Mouse (Mus musculus): ENCODE measurements around the gene Plpp1.

Gene Plpp1

GRCm38 (mm10) chr13:112859574-112860134 is 59.1 kb downstream of the Plpp1 start:
- no peak for DNase-seq (ENCODE audit: low read depth, low spot score)

GRCm38 (mm10) chr13:112860370-112860769 is 59.8 kb downstream of the Plpp1 start:
- DNase-seq (ENCODE audit: low read depth, low spot score) = no peak

- DNase-seq (ENCODE audit: low read depth, low spot score) = no peak
Measured at GRCm38 (mm10) chr13:112860911-112861310, 60.3 kb downstream of the Plpp1 start.

GRCm38 (mm10) chr13:112861825-112862306 is 61.3 kb downstream of the Plpp1 start:
- DNase-seq (ENCODE audit: low read depth, low spot score) = peak; percentile 94

GRCm38 (mm10) chr13:112862342-112862741 is 61.8 kb downstream of the Plpp1 start:
- DNase-seq (ENCODE audit: low read depth, low spot score) = no peak

- peak; percentile 47 for DNase-seq (ENCODE audit: low read depth, low spot score)
Measured at GRCm38 (mm10) chr13:112862978-112863677, 62.5 kb downstream of the Plpp1 start.

- no peak for DNase-seq (ENCODE audit: low read depth, low spot score)
Measured at GRCm38 (mm10) chr13:112866782-112867181, 66.2 kb downstream of the Plpp1 start.

GRCm38 (mm10) chr13:112867381-112867780 is 66.8 kb downstream of the Plpp1 start:
- DNase-seq (ENCODE audit: low read depth, low spot score) = no peak

- DNase-seq (ENCODE audit: low read depth, low spot score) = no peak
Measured at GRCm38 (mm10) chr13:112870039-112870690, 69.6 kb downstream of the Plpp1 start.

- DNase-seq (ENCODE audit: low read depth, low spot score) = peak; percentile 9
Measured at GRCm38 (mm10) chr13:112871500-112872266, 71.1 kb downstream of the Plpp1 start.

GRCm38 (mm10) chr13:112887234-112887633 is 86.6 kb downstream of the Plpp1 start:
- no peak for DNase-seq (ENCODE audit: low read depth, low spot score)

GRCm38 (mm10) chr13:112902176-112902575 is 101.6 kb downstream of the Plpp1 start:
- no peak for DNase-seq (ENCODE audit: low read depth, low spot score)

- peak; percentile 67 for DNase-seq (ENCODE audit: low read depth, low spot score)
Measured at GRCm38 (mm10) chr13:112909663-112910062, 109.1 kb downstream of the Plpp1 start.

- DNase-seq (ENCODE audit: low read depth, low spot score) = no peak
Measured at GRCm38 (mm10) chr13:112910434-112910833, 109.8 kb downstream of the Plpp1 start.

Measured in 3T3-L1 (cell line).